Mouse (Mus musculus) testis, postnatal 10 days (tissue): Measurements from ENCODE around the gene Ddx41.
A peak's percentile ranks its signal among the peaks of the same experiment; 100 is the strongest.

Source experiments
- DNase-seq: peaks from one replicate; pipeline ENCODE4 v3.0.0; 2021; ENCODE audit warnings: low spot score

Gene Ddx41

GRCm38 (mm10) chr13:55506697-55507096, 29.8 kb downstream of the Ddx41 start:
- no peak for DNase-seq

GRCm38 (mm10) chr13:55505810-55506209, 30.6 kb downstream of the Ddx41 start:
- DNase-seq = no peak

- DNase-seq = no peak
Measured at GRCm38 (mm10) chr13:55504390-55504789, 32.1 kb downstream of the Ddx41 start.

- DNase-seq = no peak
Measured at GRCm38 (mm10) chr13:55502405-55502804, 34.1 kb downstream of the Ddx41 start.

- DNase-seq = no peak
Measured at GRCm38 (mm10) chr13:55500575-55500974, 35.9 kb downstream of the Ddx41 start.

- no peak for DNase-seq
Measured at GRCm38 (mm10) chr13:55498906-55499305, 37.6 kb downstream of the Ddx41 start.

GRCm38 (mm10) chr13:55496661-55497060, 39.8 kb downstream of the Ddx41 start:
- peak; percentile 48 for DNase-seq

- no peak for DNase-seq
Measured at GRCm38 (mm10) chr13:55495702-55496101, 40.8 kb downstream of the Ddx41 start.

- peak; percentile 63 for DNase-seq
Measured at GRCm38 (mm10) chr13:55494883-55495621, 41.4 kb downstream of the Ddx41 start.

GRCm38 (mm10) chr13:55494257-55494656, 42.2 kb downstream of the Ddx41 start:
- DNase-seq = no peak

GRCm38 (mm10) chr13:55487578-55488498, 48.6 kb downstream of the Ddx41 start, which contains the start of gene Dbn1:
Gene Dbn1 (minus strand): TSS chr13:55488111.
- DNase-seq = peak; percentile 76

- peak; percentile 71 for DNase-seq
Measured at GRCm38 (mm10) chr13:55486916-55487577, 49.4 kb downstream of the Ddx41 start.

- peak; percentile 70 for DNase-seq
Measured at GRCm38 (mm10) chr13:55486029-55486794, 50.2 kb downstream of the Ddx41 start.

GRCm38 (mm10) chr13:55484520-55485088, 51.9 kb downstream of the Ddx41 start:
- no peak for DNase-seq

GRCm38 (mm10) chr13:55483593-55483992, 52.9 kb downstream of the Ddx41 start:
- DNase-seq = no peak

- no peak for DNase-seq
Measured at GRCm38 (mm10) chr13:55483071-55483470, 53.4 kb downstream of the Ddx41 start.

GRCm38 (mm10) chr13:55482542-55482941, 53.9 kb downstream of the Ddx41 start:
- no peak for DNase-seq
